Mouse (Mus musculus) ZHBTc4 (cell line): ENCODE results near the gene Tmc5.

Experiments used
- DNase-seq: peaks from one replicate; pipeline ENCODE4 v3.0.0-alpha.2; 2011; ENCODE audit warnings: low read depth, low spot score

Tmc5 gene

GRCm38 (mm10) chr7:118597201-118597600, at the start of gene Tmc5:
Gene Tmc5, plus strand, starts transcription at chr7:118597297.
- DNase-seq: peak; percentile 86

GRCm38 (mm10) chr7:118547451-118547850, 49.6 kb upstream of the Tmc5 start:
- DNase-seq: no peak

GRCm38 (mm10) chr7:118553881-118554280, 43.2 kb upstream of the Tmc5 start:
- peak; percentile 45 for DNase-seq

- no peak for DNase-seq
Measured at GRCm38 (mm10) chr7:118554290-118554689, 42.8 kb upstream of the Tmc5 start.

- peak; percentile 76 for DNase-seq
Measured at GRCm38 (mm10) chr7:118569121-118569543, 28.0 kb upstream of the Tmc5 start.

DNA sequence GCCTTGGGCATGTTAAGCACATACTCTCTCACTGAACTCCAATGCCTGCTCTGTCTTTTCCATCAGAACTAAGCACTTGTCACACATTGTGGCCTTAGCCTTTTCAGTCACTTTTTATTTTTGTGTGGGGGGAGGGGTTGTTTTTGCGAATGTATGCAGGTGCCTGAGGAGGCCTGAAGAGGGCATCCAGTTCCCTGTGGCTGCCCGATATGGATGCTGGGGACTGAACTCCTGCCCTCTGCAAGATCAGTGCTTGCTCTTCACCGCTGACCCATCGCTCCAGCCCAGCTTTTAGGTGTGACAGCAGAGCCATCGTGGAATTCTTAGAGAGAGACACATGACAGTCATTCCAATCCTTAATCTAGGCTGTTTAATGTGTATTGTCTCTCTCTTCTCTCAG, 25.7 kb upstream of the Tmc5 start:
- no peak for DNase-seq

GRCm38 (mm10) chr7:118572039-118572438, 25.1 kb upstream of the Tmc5 start:
- peak; percentile 69 for DNase-seq

- no peak for DNase-seq
Measured at GRCm38 (mm10) chr7:118578269-118578668, 18.8 kb upstream of the Tmc5 start.

DNA sequence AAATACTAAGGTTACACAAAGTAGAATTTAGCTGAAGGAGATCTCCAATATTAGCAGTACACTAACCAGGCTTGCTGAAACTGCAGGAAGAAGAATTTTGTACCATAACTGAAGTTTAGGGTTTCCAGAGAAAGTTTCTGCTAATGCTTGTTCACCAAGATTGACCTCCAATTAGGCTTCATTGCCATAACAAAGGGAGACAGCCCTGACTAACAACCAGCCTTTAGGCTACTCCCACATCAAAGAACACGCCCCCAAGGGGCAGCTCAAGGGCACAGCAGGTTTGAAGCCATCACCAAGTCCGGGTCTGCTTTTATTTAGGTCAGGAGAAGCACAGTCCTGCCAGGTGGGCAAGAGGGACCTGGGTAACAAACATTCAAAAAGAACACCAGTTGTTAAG, 17.2 kb upstream of the Tmc5 start:
- peak; percentile 88 for DNase-seq

DNA sequence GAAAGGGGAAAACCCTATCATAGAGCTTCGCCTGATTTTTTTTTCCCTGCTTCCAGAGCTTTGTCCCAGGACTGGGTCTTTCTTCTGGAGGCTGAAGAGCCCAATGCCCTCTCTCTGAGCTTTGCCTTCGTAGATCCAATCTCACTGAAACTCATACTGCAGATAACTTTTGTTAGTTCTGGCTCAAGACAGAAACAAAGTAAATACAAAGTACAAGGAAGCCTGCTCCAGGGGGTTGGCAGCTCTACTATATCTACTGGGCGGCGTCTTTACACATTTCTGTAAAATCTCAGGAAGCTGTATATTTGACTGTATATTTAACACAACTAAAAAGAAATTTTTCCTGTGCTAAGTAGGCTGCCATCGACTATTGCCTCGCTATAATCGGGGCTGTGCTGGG, 13.3 kb upstream of the Tmc5 start:
- no peak for DNase-seq

GRCm38 (mm10) chr7:118584257-118584907, 12.7 kb upstream of the Tmc5 start, which contains the start of gene Tmc7:
Gene Tmc7, minus strand, starts transcription at chr7:118584736.
- DNase-seq: peak; percentile 81

DNA sequence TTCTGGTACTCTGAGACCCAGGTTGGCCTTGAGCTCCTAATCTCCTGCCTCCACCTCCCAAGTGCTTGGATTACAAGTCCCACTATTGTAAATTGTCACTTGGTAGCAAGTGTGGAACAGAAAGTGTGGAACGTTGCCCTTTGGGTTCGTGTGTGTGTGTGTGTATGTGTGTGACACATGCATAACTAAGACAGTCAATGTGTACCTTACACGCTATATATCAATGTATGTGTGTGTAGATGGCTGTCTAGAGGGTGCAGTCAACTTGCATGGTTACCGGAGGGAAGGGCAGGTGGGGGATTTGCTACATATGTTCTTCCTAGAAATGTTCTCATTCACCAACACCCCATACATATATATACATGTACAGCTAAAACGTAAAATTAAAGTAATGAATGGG, 12.2 kb upstream of the Tmc5 start:
- DNase-seq: no peak

DNA sequence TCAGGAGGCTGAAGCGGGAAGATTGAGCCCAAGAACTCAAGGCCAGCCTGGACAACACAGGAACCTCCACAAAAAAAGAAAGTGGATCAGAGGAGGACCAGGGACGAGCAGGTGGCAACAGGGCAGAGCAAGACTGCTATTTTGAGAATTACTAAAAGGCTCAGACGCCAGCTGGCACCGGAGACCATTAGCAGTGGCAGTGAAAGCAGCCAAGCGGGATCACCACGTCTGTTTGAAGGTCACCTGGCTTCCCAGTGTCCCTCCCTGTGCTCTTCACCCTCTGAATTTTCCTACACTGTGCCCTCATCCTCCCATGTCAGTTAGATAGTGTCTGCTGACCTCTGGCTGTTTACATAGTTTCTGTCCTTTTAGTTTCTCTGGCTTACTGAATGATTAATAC, 11.2 kb upstream of the Tmc5 start:
- DNase-seq: no peak

DNA sequence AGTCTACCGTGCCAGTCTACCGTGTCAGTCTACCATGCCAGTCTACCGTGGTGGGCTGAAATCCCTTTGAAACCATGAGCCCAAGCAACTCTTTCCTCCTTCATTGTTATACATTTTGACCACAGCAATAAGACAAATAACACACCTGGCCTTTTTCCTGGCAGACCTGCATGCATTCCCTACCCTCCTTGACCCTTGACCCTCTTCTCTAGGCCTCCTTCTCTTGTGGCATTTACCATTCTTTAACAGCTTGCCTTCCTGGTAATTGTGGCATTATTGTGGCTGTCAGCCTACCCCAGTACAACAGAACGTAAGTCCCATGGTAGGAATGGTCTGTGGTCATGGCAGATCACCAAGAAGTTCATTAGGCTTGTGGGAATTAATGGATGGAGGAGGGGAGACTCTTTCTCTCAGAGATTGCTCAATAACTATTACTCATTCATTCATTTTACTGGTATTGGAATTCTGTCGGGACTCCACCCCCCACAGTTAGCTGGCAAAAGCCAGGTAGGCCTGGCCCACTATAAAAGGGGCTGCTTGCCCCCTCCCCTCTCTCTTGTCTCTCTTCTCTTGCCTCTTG, 6.3 kb upstream of the Tmc5 start:
- DNase-seq: no peak

- DNase-seq: no peak
Measured at GRCm38 (mm10) chr7:118592146-118592545, 5.0 kb upstream of the Tmc5 start.

- peak; percentile 99 for DNase-seq
Measured at GRCm38 (mm10) chr7:118593567-118594407, 3.3 kb upstream of the Tmc5 start.

GRCm38 (mm10) chr7:118594611-118595010, 2.5 kb upstream of the Tmc5 start:
- DNase-seq: no peak

DNA sequence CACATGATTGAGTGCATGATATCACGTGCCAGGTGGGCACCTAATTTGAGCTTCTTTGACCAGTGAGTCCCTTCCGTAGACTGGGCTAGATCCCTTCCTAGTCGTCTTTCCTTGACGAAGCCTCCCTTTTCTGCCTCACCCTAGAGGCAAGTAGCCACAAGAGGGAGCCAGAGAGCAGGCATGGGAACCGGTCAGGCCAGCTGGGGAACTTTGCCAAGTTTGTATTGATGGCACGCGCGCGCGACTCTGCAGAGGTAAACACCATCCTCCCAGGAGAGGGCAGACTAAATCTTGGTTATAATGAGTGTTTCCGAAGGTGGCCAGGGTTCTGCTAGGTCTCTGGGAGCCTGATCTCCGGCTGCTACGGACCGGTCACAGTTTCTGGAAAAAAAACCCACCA, 1.9 kb upstream of the Tmc5 start:
- peak; percentile 95 for DNase-seq

GRCm38 (mm10) chr7:118596271-118596670, 826 bp upstream of the Tmc5 start:
- no peak for DNase-seq

- no peak for DNase-seq
Measured at GRCm38 (mm10) chr7:118599954-118600631, 3.0 kb downstream of the Tmc5 start.

DNA sequence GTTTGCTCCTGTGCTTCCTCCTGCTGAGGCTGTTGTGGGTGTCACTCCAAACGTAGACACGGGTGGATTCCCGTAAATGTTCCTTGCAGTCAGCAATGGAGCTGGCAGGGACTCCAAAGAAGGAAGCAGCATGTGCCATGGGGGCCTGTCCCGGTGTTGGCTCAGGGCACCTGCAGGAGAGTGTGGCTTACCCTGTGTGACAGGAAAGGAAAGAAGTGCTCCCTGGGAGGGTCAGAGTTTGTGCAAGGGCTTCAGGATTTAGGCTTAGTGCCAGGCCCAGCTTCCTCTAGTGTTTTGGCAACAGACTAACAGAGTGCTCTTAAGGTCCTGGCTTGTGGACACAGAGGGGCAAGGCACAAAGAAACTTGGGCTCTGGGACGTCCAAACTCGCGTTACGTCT, 7.7 kb downstream of the Tmc5 start:
- DNase-seq: no peak

DNA sequence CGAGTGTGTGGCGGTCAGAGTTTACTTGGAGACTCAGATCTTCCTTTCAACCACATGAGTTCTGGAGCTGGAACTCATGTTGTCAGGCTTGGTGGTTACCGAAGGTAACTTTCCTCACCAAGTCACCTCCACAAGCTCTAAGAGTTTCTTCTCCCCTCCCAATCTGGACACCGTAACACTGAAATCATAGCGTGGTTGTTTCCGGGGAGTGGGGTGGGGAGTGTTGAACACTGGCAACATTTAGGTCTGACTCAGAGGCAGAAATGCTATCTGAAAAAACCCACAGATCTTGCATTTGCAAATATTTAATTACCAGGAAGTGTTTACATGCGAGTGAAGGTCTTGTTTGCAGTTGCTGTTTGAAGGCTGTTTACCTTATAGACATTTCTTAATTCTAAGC, 12.7 kb downstream of the Tmc5 start:
- DNase-seq: no peak
